Mouse (Mus musculus): ENCODE results near the gene Fbxo47. TPM values are rescaled to one million over a fixed set of nuclear protein-coding genes. Genes with fewer than 3 reads are reported as not detected.

The Fbxo47 gene
- polyA plus RNA-seq, 1 experiment from 2014 or later, result 0.29 TPM

GRCm38 (mm10) chr11:97819923-97820322 lies 64.0 kb downstream of the Fbxo47 start:
- no peaks in the 10 kb centered on the region for H3K9me3 ChIP-seq (ENCODE audit: low read length)
- H3K4me3 ChIP-seq (ENCODE audit: low read depth, low read length), result no peak overlapping the region
- no peak for TF ChIP-seq EP300 (IDR thresholded peaks at IDR 0.05)
- no peak for TF ChIP-seq CTCF (IDR thresholded peaks at IDR 0.05)
- no peak overlapping the region for H3K9ac ChIP-seq (replicated peaks; ENCODE audit: low read depth)
- ATAC-seq, result no peak
- H3K4me2 ChIP-seq (replicated peaks; ENCODE audit: low read depth, low read length), result no peak overlapping the region
- WGBS, result 60% methylated on average over 5 of the region's 5 CpGs
- peaks cover 13% of the 10 kb centered on the region for H3K4me1 ChIP-seq (ENCODE audit: insufficient read depth, low read depth, low read length)
- H3K36me3 ChIP-seq (ENCODE audit: insufficient read depth, low read length), result peaks cover 9% of the 10 kb centered on the region; the same call in 1 of the 2 replicates
- no peak overlapping the region for H3K27ac ChIP-seq (ENCODE audit: low read length)
- DNase-seq (ENCODE audit: low spot score), result no peak
- no peaks in the 10 kb centered on the region for H3K27me3 ChIP-seq (replicated peaks; ENCODE audit: insufficient read depth, low read length)

GRCm38 (mm10) chr11:97819102-97819501 lies 64.9 kb downstream of the Fbxo47 start:
- Histone ChIP-seq H3K4me2 (replicated peaks; ENCODE audit: low read depth, low read length) (no peak overlapping the region), H3K9me3 (ENCODE audit: low read length) (no peaks in the 10 kb centered on the region), H3K9ac (replicated peaks; ENCODE audit: low read depth) (no peak overlapping the region), H3K27me3 (replicated peaks; ENCODE audit: insufficient read depth, low read length) (no peaks in the 10 kb centered on the region), H3K36me3 (ENCODE audit: insufficient read depth, low read length) (0 out of 2 replicates have a peak, but pooled peaks cover 5% of the 10 kb centered on the region), H3K4me1 (ENCODE audit: insufficient read depth, low read depth, low read length) (peaks cover 13% of the 10 kb centered on the region), H3K27ac (ENCODE audit: low read length) (peak overlapping the region; percentile 72; the same call in 1 of the 2 replicates), H3K4me3 (ENCODE audit: low read depth, low read length) (no peak overlapping the region)
- TF ChIP-seq CTCF (IDR thresholded peaks at IDR 0.05) (no peak), EP300 (IDR thresholded peaks at IDR 0.05) (no peak)
- 23% methylated on average over 4 of the region's 4 CpGs for WGBS
- no peak for DNase-seq (ENCODE audit: low spot score)
- ATAC-seq, result peak; percentile 53

- no peaks in the 10 kb centered on the region for H3K9me3 ChIP-seq (ENCODE audit: low read length)
- DNase-seq (ENCODE audit: low spot score), result peak; percentile 39
- H3K36me3 ChIP-seq (ENCODE audit: insufficient read depth, low read length), result 0 out of 2 replicates have a peak, but pooled peaks cover 5% of the 10 kb centered on the region
- no peak for TF ChIP-seq EP300 (IDR thresholded peaks at IDR 0.05)
- no peak for TF ChIP-seq CTCF (IDR thresholded peaks at IDR 0.05)
- no peak overlapping the region for H3K9ac ChIP-seq (replicated peaks; ENCODE audit: low read depth)
- peak; percentile 43 for ATAC-seq
- H3K4me3 ChIP-seq (ENCODE audit: low read depth, low read length), result no peak overlapping the region
- no peaks in the 10 kb centered on the region for H3K27me3 ChIP-seq (replicated peaks; ENCODE audit: insufficient read depth, low read length)
- H3K4me2 ChIP-seq (replicated peaks; ENCODE audit: low read depth, low read length), result no peak overlapping the region
- WGBS, result 7% methylated on average over 4 of the region's 4 CpGs
- peaks cover 13% of the 10 kb centered on the region for H3K4me1 ChIP-seq (ENCODE audit: insufficient read depth, low read depth, low read length)
- peak overlapping the region; percentile 72 for H3K27ac ChIP-seq (ENCODE audit: low read length)
These were observed 65.4 kb downstream of the Fbxo47 start for GRCm38 (mm10) chr11:97818571-97818970.

- H3K4me3 ChIP-seq (ENCODE audit: low read depth, low read length), result no peak overlapping the region
- H3K36me3 ChIP-seq (ENCODE audit: insufficient read depth, low read length), result 0 out of 2 replicates have a peak, but pooled peaks cover 2% of the 10 kb centered on the region
- 57% methylated on average over 6 of the region's 6 CpGs for WGBS
- peak overlapping the region; percentile 72; the same call in 1 of the 2 replicates for H3K27ac ChIP-seq (ENCODE audit: low read length)
- DNase-seq (ENCODE audit: low spot score) (no peak), ATAC-seq (no peak)
- no peaks in the 10 kb centered on the region for H3K9me3 ChIP-seq (ENCODE audit: low read length)
- peaks cover 13% of the 10 kb centered on the region for H3K4me1 ChIP-seq (ENCODE audit: insufficient read depth, low read depth, low read length)
- TF ChIP-seq CTCF (IDR thresholded peaks at IDR 0.05) (no peak), EP300 (IDR thresholded peaks at IDR 0.05) (no peak)
- no peak overlapping the region for H3K4me2 ChIP-seq (replicated peaks; ENCODE audit: low read depth, low read length)
- H3K9ac ChIP-seq (replicated peaks; ENCODE audit: low read depth), result no peak overlapping the region
- no peaks in the 10 kb centered on the region for H3K27me3 ChIP-seq (replicated peaks; ENCODE audit: insufficient read depth, low read length)
These were observed 66.0 kb downstream of the Fbxo47 start for GRCm38 (mm10) chr11:97818003-97818402.

- TF ChIP-seq EP300 (IDR thresholded peaks at IDR 0.05) (0 out of 2 replicates have a peak, but pooled peaks have one; percentile 12), CTCF (IDR thresholded peaks at IDR 0.05) (no peak)
- Histone ChIP-seq H3K9ac (replicated peaks; ENCODE audit: low read depth) (no peak overlapping the region), H3K27ac (ENCODE audit: low read length) (peak overlapping the region; percentile 23), H3K4me3 (ENCODE audit: low read depth, low read length) (no peak overlapping the region), H3K27me3 (replicated peaks; ENCODE audit: insufficient read depth, low read length) (no peaks in the 10 kb centered on the region), H3K36me3 (ENCODE audit: insufficient read depth, low read length) (no peaks in the 10 kb centered on the region), H3K9me3 (ENCODE audit: low read length) (no peaks in the 10 kb centered on the region), H3K4me2 (replicated peaks; ENCODE audit: low read depth, low read length) (no peak overlapping the region), H3K4me1 (ENCODE audit: insufficient read depth, low read depth, low read length) (peaks cover 17% of the 10 kb centered on the region)
- peak; percentile 53 for DNase-seq (ENCODE audit: low spot score)
- ATAC-seq, result no peak
- WGBS, result 42% methylated on average over 5 of the region's 5 CpGs
These were observed 66.6 kb downstream of the Fbxo47 start for GRCm38 (mm10) chr11:97817379-97817778.

- Histone ChIP-seq H3K27ac (ENCODE audit: low read length) (peak overlapping the region; percentile 23), H3K4me2 (replicated peaks; ENCODE audit: low read depth, low read length) (no peak overlapping the region), H3K27me3 (replicated peaks; ENCODE audit: insufficient read depth, low read length) (no peaks in the 10 kb centered on the region), H3K4me3 (ENCODE audit: low read depth, low read length) (no peak overlapping the region), H3K9me3 (ENCODE audit: low read length) (no peaks in the 10 kb centered on the region), H3K36me3 (ENCODE audit: insufficient read depth, low read length) (no peaks in the 10 kb centered on the region), H3K4me1 (ENCODE audit: insufficient read depth, low read depth, low read length) (peaks cover 19% of the 10 kb centered on the region), H3K9ac (replicated peaks; ENCODE audit: low read depth) (no peak overlapping the region)
- ATAC-seq (no peak), DNase-seq (ENCODE audit: low spot score) (no peak)
- 31% methylated on average over 9 of the region's 9 CpGs for WGBS
- TF ChIP-seq CTCF (IDR thresholded peaks at IDR 0.05) (no peak), EP300 (IDR thresholded peaks at IDR 0.05) (no peak)
These were observed 67.0 kb downstream of the Fbxo47 start for GRCm38 (mm10) chr11:97816916-97817315.

All from lung, postnatal 0 days (tissue).